Mouse (Mus musculus): ENCODE results near the gene R3hdm2. TPM values are rescaled to one million over a fixed set of nuclear protein-coding genes. Genes with fewer than 3 reads are reported as not detected.

R3hdm2 gene
- total and polyA plus RNA-seq, 3 experiments = 8.2 to 60.6 TPM; not detected in 1

- Histone ChIP-seq H3K4me1 (ENCODE audit: control insufficient read depth in 1 of 2, insufficient read depth in 2 of 2, low read length in 2 of 2) (peaks cover 3 to 8% of the 10 kb centered on the region in 2 experiments), H3K4me3 (ENCODE audit: control insufficient read depth in 1 of 2, insufficient read depth in 1 of 2, low read depth in 2 of 2, low read length in 2 of 2) (no peak overlapping the region), H3K9ac (ENCODE audit: control insufficient read depth, low read depth, low read length, poor library complexity, severe bottlenecking) (no peak overlapping the region), H3K9me3 (replicated peaks; ENCODE audit: insufficient read depth, low read length) (no peaks in the 10 kb centered on the region), H3K36me3 (ENCODE audit: control insufficient read depth in 1 of 2, insufficient read depth in 2 of 2, low read length in 2 of 2) (peaks cover 0 to 5% of the 10 kb centered on the region in 2 experiments), H3K79me2 (ENCODE audit: control insufficient read depth, insufficient read depth, low read length, poor library complexity) (no peaks in the 10 kb centered on the region), H3K27ac (ENCODE audit: control insufficient read depth, low read depth, low read length) (no peak overlapping the region), H3K27me3 (ENCODE audit: control insufficient read depth in 1 of 2, insufficient read depth in 2 of 2, low read length in 2 of 2) (no peaks in the 10 kb centered on the region)
- TF ChIP-seq MAX (IDR thresholded peaks at IDR 0.05; ENCODE audit: low read length) (no peak), SMC3 (IDR thresholded peaks at IDR 0.05; ENCODE audit: low read depth, low read length) (no peak), RCOR1 (IDR thresholded peaks at IDR 0.05; ENCODE audit: low read depth, low read length) (no peak), TBP (IDR thresholded peaks at IDR 0.05; ENCODE audit: low read depth, low read length) (no peak), UBTF (IDR thresholded peaks at IDR 0.05; ENCODE audit: borderline replicate concordance, insufficient read depth, low read depth, low read length) (no peak), ZKSCAN1 (IDR thresholded peaks at IDR 0.05; ENCODE audit: low read depth, low read length) (no peak), HCFC1 (IDR thresholded peaks at IDR 0.05; ENCODE audit: low read depth, low read length) (no peak), MAZ (IDR thresholded peaks at IDR 0.05; ENCODE audit: low read depth, low read length) (no peak)
- no peak for DNase-seq (ENCODE audit: low read depth, low spot score)
Observed at GRCm38 (mm10) chr10:127471281-127471988, 91.3 kb downstream of the R3hdm2 start.

- TF ChIP-seq CTCF (IDR thresholded peaks at IDR 0.05 in 2 of 3, conservative IDR thresholded peaks at IDR 0.05 in 1 of 3; ENCODE audit: control insufficient read depth in 1 of 3, insufficient read depth in 1 of 3, low read depth in 2 of 3, low read length in 3 of 3, poor library complexity in 1 of 3, severe bottlenecking in 1 of 3) = no peak
- TF ChIP-seq MYB (IDR thresholded peaks at IDR 0.05; ENCODE audit: low read depth, low read length) = no peak
- TF ChIP-seq USF1 (IDR thresholded peaks at IDR 0.05; ENCODE audit: low read depth, low read length) = no peak
- TF ChIP-seq GABPA (IDR thresholded peaks at IDR 0.05; ENCODE audit: low read depth, low read length) = no peak
- no peak for TF ChIP-seq MYC (IDR thresholded peaks at IDR 0.05; ENCODE audit: low read depth, low read length)
- TF ChIP-seq TAL1 (IDR thresholded peaks at IDR 0.05; ENCODE audit: low read length) = no peak
- no peaks in the 10 kb centered on the region for H3K27me3 ChIP-seq (ENCODE audit: control insufficient read depth in 1 of 2, insufficient read depth in 2 of 2, low read length in 2 of 2)
- H3K9me3 ChIP-seq (replicated peaks; ENCODE audit: insufficient read depth, low read length) = no peaks in the 10 kb centered on the region
- H3K9ac ChIP-seq (ENCODE audit: control insufficient read depth, low read depth, low read length, poor library complexity, severe bottlenecking) = no peak overlapping the region
- H3K36me3 ChIP-seq (ENCODE audit: control insufficient read depth in 1 of 2, insufficient read depth in 2 of 2, low read length in 2 of 2) = peaks cover 1 to 5% of the 10 kb centered on the region in 2 experiments
- H3K79me2 ChIP-seq (ENCODE audit: control insufficient read depth, insufficient read depth, low read length, poor library complexity) = no peaks in the 10 kb centered on the region
- H3K4me1 ChIP-seq (ENCODE audit: control insufficient read depth in 1 of 2, insufficient read depth in 2 of 2, low read length in 2 of 2) = peaks cover 3 to 8% of the 10 kb centered on the region in 2 experiments
- no peak for DNase-seq (ENCODE audit: low read depth, low spot score)
- no peak overlapping the region for H3K27ac ChIP-seq (ENCODE audit: control insufficient read depth, low read depth, low read length)
- H3K4me3 ChIP-seq (ENCODE audit: control insufficient read depth in 1 of 2, insufficient read depth in 1 of 2, low read depth in 2 of 2, low read length in 2 of 2) = no peak overlapping the region
Observed at GRCm38 (mm10) chr10:127472722-127473121, 92.6 kb downstream of the R3hdm2 start.

- Histone ChIP-seq H3K36me3 (ENCODE audit: control insufficient read depth in 1 of 2, insufficient read depth in 2 of 2, low read length in 2 of 2) (peaks cover 4 to 5% of the 10 kb centered on the region in 2 experiments), H3K27ac (ENCODE audit: control insufficient read depth, low read depth, low read length) (peak overlapping the region; percentile 55), H3K9me3 (replicated peaks; ENCODE audit: insufficient read depth, low read length) (no peaks in the 10 kb centered on the region), H3K9ac (ENCODE audit: control insufficient read depth, low read depth, low read length, poor library complexity, severe bottlenecking) (no peak overlapping the region), H3K27me3 (ENCODE audit: control insufficient read depth in 1 of 2, insufficient read depth in 2 of 2, low read length in 2 of 2) (no peaks in the 10 kb centered on the region), H3K4me1 (ENCODE audit: control insufficient read depth in 1 of 2, insufficient read depth in 2 of 2, low read length in 2 of 2) (peaks cover 3 to 8% of the 10 kb centered on the region in 2 experiments), H3K79me2 (ENCODE audit: control insufficient read depth, insufficient read depth, low read length, poor library complexity) (no peaks in the 10 kb centered on the region), H3K4me3 (ENCODE audit: control insufficient read depth in 1 of 2, insufficient read depth in 1 of 2, low read depth in 2 of 2, low read length in 2 of 2) (no peak overlapping the region)
- peak; percentile 61 for DNase-seq (ENCODE audit: low read depth, low spot score)
- TF ChIP-seq RCOR1 (IDR thresholded peaks at IDR 0.05; ENCODE audit: low read depth, low read length) (0 out of 2 replicates have a peak, but pooled peaks have one; percentile 37), JUND (IDR thresholded peaks at IDR 0.05; ENCODE audit: low read depth, low read length) (no peak), UBTF (IDR thresholded peaks at IDR 0.05; ENCODE audit: borderline replicate concordance, insufficient read depth, low read depth, low read length) (no peak), ELF1 (IDR thresholded peaks at IDR 0.05; ENCODE audit: low read depth, low read length) (no peak), EP300 (IDR thresholded peaks at IDR 0.05; ENCODE audit: low read depth in 1 of 2, low read length in 2 of 2) (peak; percentile 59 to 70; a peak in 3 of 4 replicates), GATA1 (IDR thresholded peaks at IDR 0.05; ENCODE audit: low read depth, low read length) (peak; percentile 66), HCFC1 (IDR thresholded peaks at IDR 0.05; ENCODE audit: low read depth, low read length) (0 out of 2 replicates have a peak, but pooled peaks have one; percentile 16), MAX (IDR thresholded peaks at IDR 0.05; ENCODE audit: low read length) (peak; percentile 12; the same call in 1 of the 2 replicates), MEF2A (IDR thresholded peaks at IDR 0.05; ENCODE audit: extremely low read depth, insufficient replicate concordance, low read depth, low read length, poor library complexity, severe bottlenecking) (no peak), MAZ (IDR thresholded peaks at IDR 0.05; ENCODE audit: low read depth, low read length) (no peak), POLR2AphosphoS2 (IDR thresholded peaks at IDR 0.05; ENCODE audit: low read length) (no peak), SIN3A (IDR thresholded peaks at IDR 0.05; ENCODE audit: low read length) (peak; percentile 35; the same call in 1 of the 2 replicates)
Observed at GRCm38 (mm10) chr10:127475175-127475574, 95.0 kb downstream of the R3hdm2 start.

Data from MEL (cell line).